Mouse (Mus musculus) gastrocnemius, adult 2 months (tissue): ENCODE measurements around the gene Clec4f. TPM values are rescaled to one million over a fixed set of nuclear protein-coding genes. Genes with fewer than 3 reads are reported as not detected.
"Not testable (repeated sequence)": the region's sequence is repeated elsewhere in the genome, so short reads cannot be mapped to it uniquely, and the experiment has no call there.

Experiments used
- DNase-seq: peaks from one replicate; pipeline ENCODE4 v3.0.0; 2022
- H3K27ac ChIP-seq: fragments of 200-600 bp; 2 replicates; pipeline ENCODE4 v1.8.1; 2022; ENCODE audit warnings: mild to moderate bottlenecking
- H3K4me3 ChIP-seq: fragments of 200-600 bp; 2 replicates; pipeline ENCODE4 v1.8.1; 2022; ENCODE audit warnings: mild to moderate bottlenecking, moderate library complexity
- CTCF ChIP-seq: fragments of 200-600 bp; IDR thresholded peaks from 2 replicates; pipeline ENCODE4 v1.8.1; 2022; ENCODE audit warnings: antibody characterized with exemption, mild to moderate bottlenecking, moderate library complexity
- intact Hi-C: fragments of 180-260 bp; cut with DNase I; formaldehyde crosslinking; loops from one replicate; pipeline ENCODE4 v1.15.1; 2025
- total RNA-seq, 2 experiments: library from RNA; stranded (reverse); gene quantifications; 2 replicates each; pipeline ENCODE4 v1.2.3; 2021

The Clec4f gene
- total RNA-seq, 2 experiments from 2014 or later, result not detected

GRCm38 (mm10) chr6:83690277-83690676 lies 34.3 kb upstream of the Clec4f start:
- Histone ChIP-seq H3K4me3 (no peak overlapping the region), H3K27ac (no peak overlapping the region)
- intact Hi-C loops, result no loop called here
- peak; percentile 83 for TF ChIP-seq CTCF
- peak; percentile 38 for DNase-seq

DNA sequence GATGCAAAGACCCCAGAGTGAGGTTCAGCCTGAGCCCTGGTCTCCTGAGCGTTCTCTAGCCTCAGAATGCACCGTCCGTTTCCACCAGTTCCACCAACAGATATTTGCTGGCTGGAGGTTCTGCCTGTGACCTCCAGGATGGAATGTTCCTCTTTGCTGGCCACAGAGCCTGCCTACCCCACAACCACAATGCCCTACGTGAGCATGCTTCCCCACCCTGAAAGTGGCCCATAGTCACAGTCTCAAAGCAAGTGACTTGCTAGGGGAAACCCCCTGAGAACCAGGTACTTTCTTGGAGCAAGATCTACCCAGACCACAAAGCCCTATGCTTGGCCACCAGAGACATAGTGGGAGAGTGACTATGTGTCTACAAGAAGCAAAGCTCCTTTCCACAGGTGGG lies 33.4 kb upstream of the Clec4f start:
- no peak for TF ChIP-seq CTCF
- intact Hi-C loops, result no loop called here
- Histone ChIP-seq H3K27ac (no peak overlapping the region), H3K4me3 (no peak overlapping the region)
- DNase-seq, result no peak

DNA sequence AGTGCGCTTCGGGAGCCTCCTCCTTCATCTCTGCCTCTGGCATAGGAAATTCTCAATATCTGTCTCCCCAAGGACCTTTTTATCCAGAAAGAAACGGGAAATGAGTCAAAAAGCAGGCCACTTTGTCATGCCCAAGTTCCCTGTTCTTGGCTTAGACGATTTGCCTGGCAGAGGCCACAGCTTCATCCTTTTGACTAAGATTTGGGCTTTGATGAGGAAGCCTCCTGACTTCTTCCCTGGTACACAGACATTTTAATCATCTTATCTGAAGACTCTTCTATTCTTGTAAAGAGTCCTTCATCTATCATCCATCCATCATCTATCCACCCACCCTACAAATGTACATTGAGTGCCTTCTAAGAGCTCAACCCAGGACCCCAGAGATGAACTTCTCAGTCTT lies 21.8 kb upstream of the Clec4f start, which contains the start of gene Cd207:
Gene Cd207 (minus strand): TSS at position 101 of the 400 bp plus-strand sequence.
- DNase-seq, result no peak
- Histone ChIP-seq H3K4me3 (no peak within 1 kb of the TSS), H3K27ac (no peak within 1 kb of the TSS)
- no peak for TF ChIP-seq CTCF
- intact Hi-C loops, result no loop called here

GRCm38 (mm10) chr6:83673395-83673794 lies 17.4 kb upstream of the Clec4f start:
- peak; percentile 68 for DNase-seq
- Histone ChIP-seq H3K27ac (no peak overlapping the region), H3K4me3 (no peak overlapping the region)
- intact Hi-C loops, result loop anchor here (1.0 kb wide), 1 partner anchor 90 kb away; no protein-coding TSS in a partner anchor
- TF ChIP-seq CTCF, result peak; percentile 74

DNA sequence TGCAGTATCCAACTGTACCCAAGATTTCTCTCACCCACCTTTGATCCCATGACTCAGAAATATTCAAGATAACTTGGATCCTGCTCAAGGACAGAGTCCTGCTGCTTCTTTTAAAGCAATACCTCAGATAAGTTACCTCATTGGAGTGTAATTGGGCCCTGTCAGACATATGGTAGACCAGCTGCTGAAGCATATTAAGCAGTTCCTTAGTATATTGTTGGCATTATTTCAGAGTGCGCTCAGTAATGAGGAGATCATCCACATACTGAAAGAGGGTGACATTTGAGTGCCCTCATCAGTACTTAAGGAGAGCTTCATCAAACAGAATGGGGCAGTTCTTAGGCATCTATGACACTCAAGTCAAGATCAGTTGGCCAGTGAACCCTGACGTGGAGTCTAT lies 9.0 kb upstream of the Clec4f start:
- intact Hi-C loops, result no loop called here
- Histone ChIP-seq H3K27ac (no peak overlapping the region), H3K4me3 (no peak overlapping the region)
- no peak for DNase-seq
- no peak for TF ChIP-seq CTCF

GRCm38 (mm10) chr6:83660821-83661220 lies 4.8 kb upstream of the Clec4f start:
- no peak for TF ChIP-seq CTCF

DNA sequence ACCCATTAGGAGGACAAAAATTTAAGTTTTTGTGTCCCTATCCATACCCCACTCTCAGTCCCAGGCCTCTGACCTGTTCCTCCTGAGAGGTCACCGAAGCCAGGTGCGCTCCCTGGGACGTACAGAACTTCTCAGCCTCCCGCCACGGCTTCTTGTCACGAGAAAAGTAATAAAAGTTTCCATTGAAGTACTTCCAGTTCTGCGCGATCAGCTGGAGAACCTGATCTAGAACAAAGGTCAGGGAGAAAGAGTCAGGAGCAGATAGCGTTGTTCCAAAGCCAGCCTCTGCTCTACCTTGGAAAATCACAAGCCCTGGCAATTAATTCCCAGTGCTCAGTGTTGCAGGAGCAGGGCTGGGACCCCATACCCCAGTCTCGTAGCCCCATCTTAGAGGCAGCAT lies 9.3 kb downstream of the Clec4f start:
- DNase-seq, result no peak
- Histone ChIP-seq H3K27ac (no peak overlapping the region), H3K4me3 (no peak overlapping the region)
- intact Hi-C loops, result no loop called here
- no peak for TF ChIP-seq CTCF

More at GRCm38 (mm10) chr6:83660821-83661220, 4.8 kb upstream of the Clec4f start:
- Histone ChIP-seq H3K4me3 (no peak overlapping the region), H3K27ac (no peak overlapping the region)
- intact Hi-C loops, result no loop called here
- DNase-seq, result no peak

- intact Hi-C loops, result no loop called here
- DNase-seq, result no peak
- no peak overlapping the region for H3K27ac ChIP-seq
- TF ChIP-seq CTCF, result no peak
- no peak overlapping the region for H3K4me3 ChIP-seq
Measured at GRCm38 (mm10) chr6:83635329-83635728, 20.7 kb downstream of the Clec4f start.

- H3K27ac ChIP-seq, DNase-seq, H3K4me3 ChIP-seq, intact Hi-C loops: not testable (repeated sequence)
Measured at GRCm38 (mm10) chr6:83634631-83635030, 21.4 kb downstream of the Clec4f start.

DNA sequence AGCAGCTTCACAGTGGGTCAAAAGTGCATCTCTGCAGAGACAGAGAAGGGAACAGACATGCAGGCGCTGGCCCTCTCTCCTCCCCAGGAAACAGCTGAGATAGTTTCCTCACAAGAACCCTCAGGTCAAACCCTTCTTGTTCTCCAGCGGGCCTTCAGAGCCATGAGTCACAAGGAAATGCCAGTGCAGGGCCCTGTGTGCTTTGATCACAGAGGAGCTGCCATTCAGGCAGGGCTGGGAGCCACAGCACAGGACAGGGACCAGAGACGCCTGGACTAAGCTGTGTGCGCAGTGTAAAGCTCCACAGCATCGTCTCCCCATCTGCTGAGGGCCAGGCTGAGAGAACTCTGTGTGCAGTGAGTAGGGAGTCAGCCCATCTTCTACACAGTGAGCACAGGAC lies 21.9 kb downstream of the Clec4f start:
- DNase-seq, H3K27ac ChIP-seq, H3K4me3 ChIP-seq, intact Hi-C loops: not testable (repeated sequence)

- DNase-seq, result no peak
- Histone ChIP-seq H3K27ac (no peak overlapping the region), H3K4me3 (no peak overlapping the region)
- intact Hi-C loops, result no loop called here
- TF ChIP-seq CTCF, result no peak
Measured at GRCm38 (mm10) chr6:83631815-83632214, 24.2 kb downstream of the Clec4f start.

DNA sequence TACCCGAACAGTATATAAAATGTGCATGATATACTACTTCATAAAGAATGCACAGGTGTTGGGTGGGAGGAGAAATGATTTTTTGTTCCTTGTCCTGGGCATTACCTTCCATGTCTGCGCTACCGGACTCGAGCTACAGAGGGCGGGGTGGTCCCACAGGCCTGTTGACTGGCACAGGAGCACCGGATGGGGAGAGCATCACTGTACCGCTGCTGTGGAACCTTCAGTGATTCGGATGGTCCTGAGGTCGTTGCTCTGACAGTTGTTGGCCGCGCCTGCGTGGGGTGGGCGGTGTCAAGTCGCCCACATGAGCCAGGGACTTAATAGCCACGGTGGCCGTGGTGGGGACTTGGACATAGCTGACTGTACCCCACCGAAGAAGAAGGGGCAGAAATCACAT lies 29.2 kb downstream of the Clec4f start:
- no peak overlapping the region for H3K4me3 ChIP-seq
- TF ChIP-seq CTCF, result no peak
- no peak for DNase-seq
- H3K27ac ChIP-seq, result no peak overlapping the region
- intact Hi-C loops, result no loop called here

GRCm38 (mm10) chr6:83619955-83620354 lies 36.0 kb downstream of the Clec4f start:
- no peak overlapping the region for H3K4me3 ChIP-seq
- intact Hi-C loops, result no loop called here
- DNase-seq, result no peak
- no peak overlapping the region for H3K27ac ChIP-seq
- no peak for TF ChIP-seq CTCF

GRCm38 (mm10) chr6:83617581-83618335 lies 38.2 kb downstream of the Clec4f start:
- Histone ChIP-seq H3K4me3 (no peak overlapping the region), H3K27ac (no peak overlapping the region)
- no peak for DNase-seq
- no peak for TF ChIP-seq CTCF
- intact Hi-C loops, result no loop called here
